Mouse (Mus musculus) MEL (cell line): ENCODE results near the gene Dock1.

Experiments
- CTCF ChIP-seq, 3 experiments: IDR thresholded peaks in 2 of 3; conservative IDR thresholded peaks in 1 of 3; 2 replicates each; pipeline ENCODE4 v1.5.1; 2011 to 2012; ENCODE audit warnings: low read length in 3 of 3, low read depth in 2 of 3, mild to moderate bottlenecking in 2 of 3, improper control_type of control experiment in 1 of 3, inconsistent platforms in 1 of 3, mixed read lengths in 1 of 3, moderate library complexity in 1 of 3; ENCODE audit not compliant: control insufficient read depth in 1 of 3, insufficient read depth in 1 of 3, poor library complexity in 1 of 3, severe bottlenecking in 1 of 3
- MEF2A ChIP-seq: IDR thresholded peaks from 2 replicates; pipeline ENCODE4 v1.6.1; 2014; ENCODE audit warnings: low read depth, mild to moderate bottlenecking, inconsistent platforms, low read length, improper control_type of control experiment; ENCODE audit not compliant: poor library complexity, insufficient replicate concordance, severe bottlenecking; ENCODE audit errors: extremely low read depth
- POLR2A ChIP-seq, 2 experiments: IDR thresholded peaks; 2 replicates each; pipeline ENCODE4 v1.6.1; 2011 to 2012; ENCODE audit warnings: low read length in 2 of 2, mild to moderate bottlenecking in 2 of 2, control low read depth in 1 of 2, improper control_type of control experiment in 1 of 2, low read depth in 1 of 2, moderate library complexity in 1 of 2; ENCODE audit not compliant: control insufficient read depth in 1 of 2, insufficient read depth in 1 of 2, poor library complexity in 1 of 2
- POLR2AphosphoS2 ChIP-seq: IDR thresholded peaks from 2 replicates; pipeline ENCODE4 v1.6.1; 2011; ENCODE audit warnings: low read length, improper control_type of control experiment
- USF1 ChIP-seq: IDR thresholded peaks from 2 replicates; pipeline ENCODE4 v1.6.1; 2014; ENCODE audit warnings: low read depth, mild to moderate bottlenecking, inconsistent platforms, low read length, improper control_type of control experiment, moderate library complexity
- USF2 ChIP-seq, 2 experiments: IDR thresholded peaks; 2 replicates each; pipeline ENCODE4 v1.6.1; 2011 to 2012; ENCODE audit warnings: improper control_type of control experiment in 2 of 2, low read length in 2 of 2, borderline replicate concordance in 1 of 2, inconsistent platforms in 1 of 2, low read depth in 1 of 2, mild to moderate bottlenecking in 1 of 2; ENCODE audit not compliant: insufficient read depth in 1 of 2

DNA sequence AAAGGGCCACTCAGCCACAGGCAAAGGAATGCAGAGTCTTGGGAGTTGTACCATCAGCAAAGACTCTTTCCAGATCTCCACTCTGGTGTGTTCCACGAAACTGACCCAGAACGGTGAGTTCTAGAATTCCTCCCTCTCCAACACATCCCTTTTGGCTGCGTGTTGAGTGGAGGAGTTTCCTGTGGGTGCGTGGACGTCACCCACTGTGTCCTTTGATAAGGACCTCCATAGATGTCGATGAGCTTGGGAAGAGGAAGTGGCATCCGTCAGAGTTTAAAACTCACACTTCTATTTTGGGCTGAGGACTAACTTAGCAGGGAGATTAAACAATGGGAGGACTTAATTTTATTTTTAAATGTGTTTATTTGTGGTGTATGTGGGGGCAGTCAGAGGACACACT lies 101.9 kb downstream of the Dock1 start:
- no peak for TF ChIP-seq USF1
- TF ChIP-seq USF2 (IDR thresholded peaks at IDR 0.05; ENCODE audit: borderline replicate concordance in 1 of 2, insufficient read depth in 1 of 2, low read depth in 1 of 2, low read length in 2 of 2) = no peak
- TF ChIP-seq POLR2A (IDR thresholded peaks at IDR 0.05; ENCODE audit: control insufficient read depth in 1 of 2, insufficient read depth in 1 of 2, low read depth in 1 of 2, low read length in 2 of 2, poor library complexity in 1 of 2) = no peak
- TF ChIP-seq CTCF (IDR thresholded peaks at IDR 0.05 in 2 of 3, conservative IDR thresholded peaks at IDR 0.05 in 1 of 3; ENCODE audit: control insufficient read depth in 1 of 3, insufficient read depth in 1 of 3, low read depth in 2 of 3, low read length in 3 of 3, poor library complexity in 1 of 3, severe bottlenecking in 1 of 3) = no peak
- TF ChIP-seq MEF2A = no peak
- no peak for TF ChIP-seq POLR2AphosphoS2
